Mouse (Mus musculus) T-helper 1 cell (primary cell): ENCODE data around the gene Rnf17.

Experiments used
- in situ Hi-C: fragments of 300-600 bp; cut with MboI, MseI; formaldehyde crosslinking; loops from one replicate; pipeline ENCODE4 v1.15.1; 2025; ENCODE audit warnings: high pct_unique_total_duplicates

The Rnf17 gene

DNA sequence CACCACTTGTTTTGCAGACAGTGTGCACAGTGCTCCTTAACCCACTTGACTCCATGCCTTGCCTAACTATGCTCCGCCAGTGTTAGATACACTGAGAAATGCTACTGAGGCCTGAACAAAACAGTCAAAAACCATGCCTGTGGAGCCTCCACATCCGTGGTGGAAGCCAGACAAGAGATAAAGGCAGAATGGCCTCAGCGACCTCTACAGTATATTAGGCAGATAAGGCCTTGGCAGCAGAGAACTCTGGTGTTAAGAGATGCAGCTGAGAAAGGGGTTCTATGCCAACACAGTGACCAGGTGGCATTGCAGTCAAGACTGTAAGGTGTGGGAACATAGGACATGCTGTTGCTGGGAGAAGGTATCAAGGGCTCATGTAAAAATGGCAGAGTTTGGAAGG, 104.4 kb downstream of the Rnf17 start:
- in situ Hi-C loops = no loop called here

DNA sequence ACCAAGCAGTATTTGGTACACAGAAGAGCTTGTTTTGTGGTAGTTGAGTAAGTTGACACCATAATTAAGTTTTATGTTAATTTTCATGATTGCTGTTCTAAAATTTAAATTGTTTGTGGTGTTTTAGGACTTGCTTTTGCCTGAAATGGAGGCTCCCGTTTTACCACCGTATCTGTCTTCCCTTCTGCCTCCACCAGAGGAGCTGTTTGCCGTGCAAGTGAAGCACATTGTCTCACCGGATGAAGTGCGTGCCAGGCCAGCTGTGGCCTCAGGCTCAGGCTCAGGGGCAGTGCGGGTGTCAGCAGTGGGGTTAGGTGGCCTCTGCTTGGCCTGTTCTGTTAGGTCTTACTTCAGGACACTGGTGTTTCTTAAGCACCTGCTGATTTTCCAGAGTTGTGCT, 109.7 kb downstream of the Rnf17 start:
- in situ Hi-C loops = no loop called here

GRCm38 (mm10) chr14:56514775-56515174, 112.4 kb downstream of the Rnf17 start:
- in situ Hi-C loops = no loop called here

DNA sequence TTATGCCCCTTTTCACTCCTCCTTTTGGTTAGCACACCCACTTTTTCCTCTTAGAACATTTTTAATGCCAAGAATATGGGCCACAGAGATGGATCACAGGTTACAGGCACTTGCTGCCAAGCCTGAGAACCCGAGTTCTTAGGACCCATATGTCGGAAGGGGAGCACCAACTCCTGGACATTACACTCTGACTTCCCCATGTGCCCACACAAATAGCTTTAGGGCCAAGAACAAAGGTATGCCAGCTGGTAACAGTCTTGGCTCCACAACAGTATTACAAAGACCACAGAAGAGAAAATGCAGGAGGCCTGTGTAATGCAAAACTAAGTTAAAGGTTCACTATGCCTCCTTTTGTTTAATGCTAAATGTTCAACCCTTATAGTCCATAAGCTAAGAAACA, 128.4 kb downstream of the Rnf17 start:
- in situ Hi-C loops = no loop called here

GRCm38 (mm10) chr14:56544946-56545345, 142.6 kb downstream of the Rnf17 start:
- in situ Hi-C loops = no loop called here

DNA sequence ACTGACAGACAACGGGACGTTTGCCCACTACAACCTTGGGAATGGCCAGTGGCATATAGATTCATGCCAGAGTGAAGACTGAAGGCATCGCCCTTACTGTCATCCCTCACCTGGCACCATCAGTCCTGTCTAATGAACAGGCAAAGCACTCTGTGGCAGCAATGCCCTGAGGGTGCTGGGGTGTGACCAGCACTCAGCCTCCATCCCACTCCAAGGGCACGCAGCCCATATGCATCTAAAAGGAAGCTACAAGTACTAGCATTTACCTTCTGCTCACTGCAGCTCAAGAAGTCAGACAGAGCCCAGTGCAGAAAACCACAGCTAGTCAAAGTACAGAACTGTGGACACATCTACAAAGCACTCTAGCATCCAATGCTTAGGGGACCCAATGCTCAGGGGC, 143.1 kb downstream of the Rnf17 start:
- in situ Hi-C loops = no loop called here

DNA sequence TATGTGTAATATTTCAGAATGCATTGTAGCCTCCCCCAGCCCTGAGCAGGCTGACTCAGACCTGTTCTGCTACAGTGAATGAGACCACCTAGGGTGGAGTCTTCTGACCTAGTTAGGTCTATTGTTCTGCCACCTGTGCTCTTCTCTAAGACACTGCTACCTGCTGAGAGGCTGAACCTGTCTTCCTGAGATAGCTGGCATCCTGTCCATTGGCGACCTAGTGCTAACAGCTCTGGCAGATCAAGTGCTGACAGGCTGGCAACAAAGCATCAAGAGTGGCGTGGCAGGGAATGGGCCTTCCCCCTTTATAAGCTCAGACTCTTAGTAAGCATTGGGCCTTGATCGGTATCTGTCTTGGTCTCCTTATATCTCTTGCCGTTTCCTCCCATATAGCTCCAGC, 148.6 kb downstream of the Rnf17 start:
- in situ Hi-C loops = loop anchor here (25.0 kb wide), 1 partner anchor 839 kb away; the partner anchor contains the start of genes Rabggta and Tgm1

- in situ Hi-C loops = loop anchor here (25.0 kb wide), 1 partner anchor 841 kb away; the partner anchor contains the start of genes Rabggta and Tgm1
These were observed 150.5 kb downstream of the Rnf17 start for GRCm38 (mm10) chr14:56552924-56553323.

- in situ Hi-C loops = loop anchor here (25.0 kb wide), 1 partner anchor 841 kb away; the partner anchor contains the start of genes Rabggta and Tgm1
These were observed 150.9 kb downstream of the Rnf17 start for GRCm38 (mm10) chr14:56553331-56553730.

- in situ Hi-C loops = loop anchor here (25.0 kb wide), 1 partner anchor 842 kb away; the partner anchor contains the start of genes Rabggta and Tgm1
These were observed 152.3 kb downstream of the Rnf17 start for GRCm38 (mm10) chr14:56554716-56555115.

- in situ Hi-C loops = loop anchor here (25.0 kb wide), 1 partner anchor 847 kb away; the partner anchor contains the start of genes Rabggta and Tgm1
These were observed 156.8 kb downstream of the Rnf17 start for GRCm38 (mm10) chr14:56559134-56559533.

GRCm38 (mm10) chr14:56567476-56567875, 165.1 kb downstream of the Rnf17 start:
- in situ Hi-C loops = loop anchor here (25.0 kb wide), 1 partner anchor 855 kb away; the partner anchor contains the start of genes Rabggta and Tgm1

DNA sequence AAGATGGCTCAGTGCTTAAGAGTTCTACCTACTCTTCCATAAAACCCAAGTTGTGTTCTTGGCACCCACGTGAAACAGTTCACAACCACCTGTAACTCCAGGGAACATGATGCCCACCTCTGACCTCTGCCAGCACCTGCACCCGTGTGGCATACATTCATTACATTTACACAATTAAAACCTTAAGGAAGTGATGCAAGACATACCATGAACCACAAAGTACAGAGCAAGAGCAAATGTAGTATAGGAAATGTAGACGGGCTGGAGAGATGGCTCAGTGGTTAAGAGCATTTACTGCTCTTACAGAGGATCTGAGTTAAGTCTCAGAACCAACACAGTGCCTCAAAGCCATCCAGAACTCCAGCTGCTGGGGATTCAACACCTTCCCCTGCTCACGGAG, 166.7 kb downstream of the Rnf17 start:
- in situ Hi-C loops = loop anchor here (25.0 kb wide), 1 partner anchor 857 kb away; the partner anchor contains the start of genes Rabggta and Tgm1

- in situ Hi-C loops = loop anchor here (25.0 kb wide), 1 partner anchor 859 kb away; the partner anchor contains the start of genes Rabggta and Tgm1
These were observed 169.1 kb downstream of the Rnf17 start for GRCm38 (mm10) chr14:56571310-56572093.

DNA sequence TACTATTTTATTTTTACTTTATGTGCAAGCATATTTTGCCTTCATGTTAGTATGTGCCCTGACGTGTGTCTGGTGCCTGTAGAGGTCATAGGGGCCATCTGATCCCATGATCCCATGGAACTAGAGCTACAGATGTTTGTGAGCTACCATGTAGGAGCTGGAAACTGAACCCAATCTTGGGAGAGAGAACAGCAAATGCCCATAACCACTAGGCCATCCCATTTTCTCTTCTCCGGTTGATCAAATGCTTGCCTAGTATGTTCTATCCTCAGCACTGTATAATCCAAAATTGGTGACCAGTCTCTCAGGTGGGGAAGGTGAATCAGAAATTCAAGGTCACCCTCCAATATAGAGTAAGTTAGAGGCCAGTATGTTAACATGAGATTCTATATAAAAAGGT, 170.2 kb downstream of the Rnf17 start:
- in situ Hi-C loops = loop anchor here (25.0 kb wide), 1 partner anchor 860 kb away; the partner anchor contains the start of genes Rabggta and Tgm1
